Mouse (Mus musculus): ENCODE data around the gene Gm13124. TPM values are rescaled to one million over a fixed set of nuclear protein-coding genes. Genes with fewer than 3 reads are reported as not detected.

Gene Gm13124
- total RNA-seq, 1 experiment = 0.22 TPM

GRCm38 (mm10) chr4:144544689-144545088, 20.2 kb downstream of the Gm13124 start:
- no peak for TF ChIP-seq MAFK (IDR thresholded peaks at IDR 0.05; ENCODE audit: insufficient read depth, low read depth, low read length)
- TF ChIP-seq ZNF384 (IDR thresholded peaks at IDR 0.05; ENCODE audit: low read depth, low read length) = peak; percentile 92
- Histone ChIP-seq H3K36me3 (ENCODE audit: control insufficient read depth, insufficient read depth, low read length, poor library complexity, severe bottlenecking) (no peaks in the 10 kb centered on the region), H3K4me3 (ENCODE audit: insufficient read depth in 1 of 2, low read depth in 1 of 2, low read length in 2 of 2, poor library complexity in 1 of 2, severe bottlenecking in 1 of 2) (no peak overlapping the region), H3K27ac (ENCODE audit: insufficient read depth, low read depth, low read length, poor library complexity, severe bottlenecking) (no peak overlapping the region), H3K4me1 (ENCODE audit: control insufficient read depth in 2 of 2, insufficient read depth in 2 of 2, low read length in 2 of 2, poor library complexity in 1 of 2) (no peaks in the 10 kb centered on the region), H3K9me3 (ENCODE audit: control insufficient read depth, insufficient read depth, low read depth, low read length) (no peaks in the 10 kb centered on the region), H3K9ac (ENCODE audit: insufficient read depth, low read depth, low read length, poor library complexity, severe bottlenecking) (no peak overlapping the region)
- in situ Hi-C loops (cut with MboI; ENCODE audit: low sequenced_read_pairs in 2 of 2, unreplicated experiment in 2 of 2) = no loop called here
- DNase-seq (ENCODE audit: low read depth, low spot score) = no peak

GRCm38 (mm10) chr4:144519522-144519921, 45.4 kb downstream of the Gm13124 start, which contains the start of gene 9430007A20Rik:
Gene 9430007A20Rik (plus strand): TSS chr4:144519822.
- no peaks in the 10 kb centered on the region for H3K9me3 ChIP-seq (ENCODE audit: control insufficient read depth, insufficient read depth, low read depth, low read length)
- no peak for DNase-seq (ENCODE audit: low read depth, low spot score)
- TF ChIP-seq ZC3H11A (IDR thresholded peaks at IDR 0.05; ENCODE audit: borderline replicate concordance, low read depth, low read length) = no peak
- no peak for TF ChIP-seq MAFK (IDR thresholded peaks at IDR 0.05; ENCODE audit: insufficient read depth, low read depth, low read length)
- no peak for TF ChIP-seq HCFC1 (IDR thresholded peaks at IDR 0.05; ENCODE audit: borderline replicate concordance, insufficient read depth, low read length)
- TF ChIP-seq CHD2 (IDR thresholded peaks at IDR 0.05; ENCODE audit: low read depth, low read length) = no peak
- no peak for TF ChIP-seq ZNF384 (IDR thresholded peaks at IDR 0.05; ENCODE audit: low read depth, low read length)
- no peaks in the 10 kb centered on the region for H3K36me3 ChIP-seq (ENCODE audit: control insufficient read depth, insufficient read depth, low read length, poor library complexity, severe bottlenecking)
- H3K4me3 ChIP-seq (ENCODE audit: insufficient read depth in 1 of 2, low read depth in 1 of 2, low read length in 2 of 2, poor library complexity in 1 of 2, severe bottlenecking in 1 of 2) = no peak within 1 kb of the TSS
- no peaks in the 10 kb centered on the region for H3K4me1 ChIP-seq (ENCODE audit: control insufficient read depth in 2 of 2, insufficient read depth in 2 of 2, low read length in 2 of 2, poor library complexity in 1 of 2)
- H3K9ac ChIP-seq (ENCODE audit: insufficient read depth, low read depth, low read length, poor library complexity, severe bottlenecking) = no peak within 1 kb of the TSS
- in situ Hi-C loops (cut with MboI; ENCODE audit: low sequenced_read_pairs in 2 of 2, unreplicated experiment in 2 of 2) = no loop called here
- H3K27ac ChIP-seq (ENCODE audit: insufficient read depth, low read depth, low read length, poor library complexity, severe bottlenecking) = no peak within 1 kb of the TSS

- Histone ChIP-seq H3K27ac (ENCODE audit: insufficient read depth, low read depth, low read length, poor library complexity, severe bottlenecking) (no peak overlapping the region), H3K9me3 (ENCODE audit: control insufficient read depth, insufficient read depth, low read depth, low read length) (no peaks in the 10 kb centered on the region), H3K4me1 (ENCODE audit: control insufficient read depth in 2 of 2, insufficient read depth in 2 of 2, low read length in 2 of 2, poor library complexity in 1 of 2) (no peaks in the 10 kb centered on the region), H3K4me3 (ENCODE audit: insufficient read depth in 1 of 2, low read depth in 1 of 2, low read length in 2 of 2, poor library complexity in 1 of 2, severe bottlenecking in 1 of 2) (no peak overlapping the region), H3K36me3 (ENCODE audit: control insufficient read depth, insufficient read depth, low read length, poor library complexity, severe bottlenecking) (no peaks in the 10 kb centered on the region), H3K9ac (ENCODE audit: insufficient read depth, low read depth, low read length, poor library complexity, severe bottlenecking) (no peak overlapping the region)
- in situ Hi-C loops (cut with MboI; ENCODE audit: low sequenced_read_pairs in 2 of 2, unreplicated experiment in 2 of 2) = no loop called here
- DNase-seq (ENCODE audit: low read depth, low spot score) = peak; percentile 35
- 0 out of 2 replicates have a peak, but pooled peaks have one; percentile 10 for TF ChIP-seq ZC3H11A (IDR thresholded peaks at IDR 0.05; ENCODE audit: borderline replicate concordance, low read depth, low read length)
- no peak for TF ChIP-seq MAFK (IDR thresholded peaks at IDR 0.05; ENCODE audit: insufficient read depth, low read depth, low read length)
Measured at GRCm38 (mm10) chr4:144506518-144506917, 58.4 kb downstream of the Gm13124 start.

Other genes starting within 250 kb of the Gm13124 start
- 1.4 and 7.5 TPM in 2 replicates for gene Gm13128, start 234.9 kb downstream of the Gm13124 start, total RNA-seq (2012; rRNA removed)
- gene Gm13119, start 207.2 kb downstream of the Gm13124 start, total RNA-seq (2012; rRNA removed) = 3.7 and 4.3 TPM in 2 replicates
- gene Pramef20, start 187.2 kb downstream of the Gm13124 start, total RNA-seq (2012; rRNA removed) = not detected in 2 replicates
- 14.5 and 20.3 TPM in 2 replicates for gene Pramef12, start 156.7 kb downstream of the Gm13124 start, total RNA-seq (2012; rRNA removed)
- gene 1700012P22Rik, start 126.4 kb downstream of the Gm13124 start, total RNA-seq (2012; rRNA removed) = not detected in 2 replicates
- not detected in 2 replicates for gene Gm9944, start 111.8 kb downstream of the Gm13124 start, total RNA-seq (2012; rRNA removed)
- not detected in 2 replicates for gene Aadacl3, start 101.4 kb downstream of the Gm13124 start, total RNA-seq (2012; rRNA removed)
- gene 9430007A20Rik, start 45.3 kb downstream of the Gm13124 start, total RNA-seq (2012; rRNA removed) = not detected in 2 replicates
- gene Aadacl4, start 48.6 kb upstream of the Gm13124 start, total RNA-seq (2012; rRNA removed) = not detected in 2 replicates
- not detected in 2 replicates for gene Gm436, start 121.2 kb upstream of the Gm13124 start, total RNA-seq (2012; rRNA removed)
- gene Gm13178, start 156.3 kb upstream of the Gm13124 start, total RNA-seq (2012; rRNA removed) = not detected in 2 replicates
- gene Gm438, start 221.4 kb upstream of the Gm13124 start, total RNA-seq (2012; rRNA removed) = not detected in 2 replicates